Mouse (Mus musculus) erythroblast, embryonic 14.5 days (primary cell): ENCODE results near the gene Smap2. TPM values are rescaled to one million over a fixed set of nuclear protein-coding genes. Genes with fewer than 3 reads are reported as not detected.

Experiments used
- H3K27me3 ChIP-seq: 2 replicates; pipeline ENCODE4 v1.6.1; 2012; ENCODE audit warnings: inconsistent platforms; ENCODE audit not compliant: control insufficient read depth
- H3K36me3 ChIP-seq: 2 replicates; pipeline ENCODE4 v1.6.1; 2012; ENCODE audit warnings: mild to moderate bottlenecking, inconsistent platforms; ENCODE audit not compliant: control insufficient read depth
- H3K4me1 ChIP-seq: 2 replicates; pipeline ENCODE4 v1.6.1; 2012; ENCODE audit warnings: inconsistent platforms; ENCODE audit not compliant: control insufficient read depth
- H3K4me3 ChIP-seq: replicated peaks from 2 replicates; pipeline ENCODE3; 2012; ENCODE audit warnings: moderate library complexity, mild to moderate bottlenecking, inconsistent platforms
- H3K9me3 ChIP-seq: 2 replicates; pipeline ENCODE4 v1.6.1; 2012; ENCODE audit warnings: low read length, inconsistent platforms, mixed read lengths; ENCODE audit not compliant: control insufficient read depth
- GATA1 ChIP-seq: IDR thresholded peaks from 2 replicates; pipeline ENCODE4 v1.6.1; 2012; ENCODE audit warnings: low read length, inconsistent platforms, mixed read lengths
- TAL1 ChIP-seq: IDR thresholded peaks from 3 replicates; pipeline ENCODE4 v1.6.1; 2012; ENCODE audit warnings: low read length, inconsistent platforms, mixed read lengths
- polyA plus RNA-seq: library from polyadenylated mRNA; stranded (reverse); fragments of >175 nt; gene quantifications from 2 replicates; pipeline ENCODE4 v1.2.3, GENCODE M21; 2012

The Smap2 gene
- polyA plus RNA-seq, 1 experiment, result 3.4 TPM

GRCm38 (mm10) chr4:120969382-120970146 lies 47.5 kb downstream of the Smap2 start:
- Histone ChIP-seq H3K9me3 (no peaks in the 10 kb centered on the region), H3K36me3 (peaks cover 79% of the 10 kb centered on the region), H3K27me3 (no peaks in the 10 kb centered on the region), H3K4me3 (no peak overlapping the region), H3K4me1 (no peaks in the 10 kb centered on the region)
- TF ChIP-seq TAL1 (no peak), GATA1 (no peak)

GRCm38 (mm10) chr4:120968486-120968885 lies 48.6 kb downstream of the Smap2 start:
- no peak for TF ChIP-seq TAL1
- no peak for TF ChIP-seq GATA1
- no peaks in the 10 kb centered on the region for H3K27me3 ChIP-seq
- H3K9me3 ChIP-seq, result no peaks in the 10 kb centered on the region
- H3K36me3 ChIP-seq, result peaks cover 68% of the 10 kb centered on the region
- H3K4me3 ChIP-seq, result no peak overlapping the region
- no peaks in the 10 kb centered on the region for H3K4me1 ChIP-seq

GRCm38 (mm10) chr4:120955586-120955985 lies 61.5 kb downstream of the Smap2 start:
- Histone ChIP-seq H3K4me3 (no peak overlapping the region), H3K4me1 (peaks cover 25% of the 10 kb centered on the region), H3K9me3 (no peaks in the 10 kb centered on the region), H3K27me3 (no peaks in the 10 kb centered on the region), H3K36me3 (no peaks in the 10 kb centered on the region)
- TF ChIP-seq GATA1, result no peak
- TF ChIP-seq TAL1, result no peak

GRCm38 (mm10) chr4:120953667-120954066 lies 63.4 kb downstream of the Smap2 start:
- no peaks in the 10 kb centered on the region for H3K36me3 ChIP-seq
- H3K4me3 ChIP-seq, result no peak overlapping the region
- no peaks in the 10 kb centered on the region for H3K9me3 ChIP-seq
- peaks cover 30% of the 10 kb centered on the region for H3K4me1 ChIP-seq
- no peak for TF ChIP-seq TAL1
- TF ChIP-seq GATA1, result no peak
- no peaks in the 10 kb centered on the region for H3K27me3 ChIP-seq

GRCm38 (mm10) chr4:120953038-120953437 lies 64.0 kb downstream of the Smap2 start:
- H3K4me1 ChIP-seq, result peaks cover 30% of the 10 kb centered on the region
- no peaks in the 10 kb centered on the region for H3K9me3 ChIP-seq
- TF ChIP-seq GATA1 (no peak), TAL1 (no peak)
- no peaks in the 10 kb centered on the region; the same call in 1 of the 2 replicates for H3K36me3 ChIP-seq
- no peak overlapping the region for H3K4me3 ChIP-seq
- H3K27me3 ChIP-seq, result no peaks in the 10 kb centered on the region

GRCm38 (mm10) chr4:120952163-120952562 lies 64.9 kb downstream of the Smap2 start:
- no peaks in the 10 kb centered on the region for H3K9me3 ChIP-seq
- H3K4me1 ChIP-seq, result peaks cover 30% of the 10 kb centered on the region
- no peaks in the 10 kb centered on the region for H3K27me3 ChIP-seq
- TF ChIP-seq GATA1, result no peak
- no peak for TF ChIP-seq TAL1
- H3K36me3 ChIP-seq, result peaks cover 3% of the 10 kb centered on the region; the same call in 1 of the 2 replicates
- peak overlapping the region; percentile 90 for H3K4me3 ChIP-seq

- Histone ChIP-seq H3K9me3 (no peaks in the 10 kb centered on the region), H3K27me3 (no peaks in the 10 kb centered on the region), H3K4me1 (peaks cover 30% of the 10 kb centered on the region), H3K4me3 (peak within 1 kb of the TSS; percentile 90), H3K36me3 (peaks cover 7% of the 10 kb centered on the region; the same call in 1 of the 2 replicates)
- TF ChIP-seq GATA1, result no peak
- TF ChIP-seq TAL1, result no peak
Measured at GRCm38 (mm10) chr4:120951428-120951973, 65.5 kb downstream of the Smap2 start, which contains the start of gene Zfp69. Zfp69 (minus strand) TSS chr4:120951699.

- H3K36me3 ChIP-seq, result peaks cover 9% of the 10 kb centered on the region
- peaks cover 30% of the 10 kb centered on the region for H3K4me1 ChIP-seq
- H3K9me3 ChIP-seq, result no peaks in the 10 kb centered on the region
- TF ChIP-seq GATA1, result no peak
- no peak for TF ChIP-seq TAL1
- no peaks in the 10 kb centered on the region for H3K27me3 ChIP-seq
- H3K4me3 ChIP-seq, result peak overlapping the region; percentile 90
Measured at GRCm38 (mm10) chr4:120950763-120951427, 66.2 kb downstream of the Smap2 start.

GRCm38 (mm10) chr4:120948938-120949337 lies 68.1 kb downstream of the Smap2 start:
- no peak for TF ChIP-seq GATA1
- Histone ChIP-seq H3K4me3 (no peak overlapping the region), H3K9me3 (no peaks in the 10 kb centered on the region), H3K4me1 (peaks cover 30% of the 10 kb centered on the region), H3K27me3 (no peaks in the 10 kb centered on the region), H3K36me3 (peaks cover 9% of the 10 kb centered on the region)
